Mouse (Mus musculus) CD8-positive naive resting alpha-beta T cell, adult 2 months (primary cell): Measurements from ENCODE around the gene Maged2.
"Not testable (repeated sequence)": the region's sequence is repeated elsewhere in the genome, so short reads cannot be mapped to it uniquely, and the experiment has no call there.

Experiments used
- DNase-seq, 2 experiments: peaks; one replicate each; pipeline ENCODE4 v3.0.0; 2022; ENCODE audit warnings: low read depth in 2 of 2, low spot score in 2 of 2

The Maged2 gene

GRCm38 (mm10) chrX:150814139-150814469 lies at the start of gene Maged2:
TSS of gene Maged2 (minus strand) at chrX:150814345.
- no peak for DNase-seq

- no peak for DNase-seq
These were observed 34.1 kb upstream of the Maged2 start for GRCm38 (mm10) chrX:150848230-150848629.

DNA sequence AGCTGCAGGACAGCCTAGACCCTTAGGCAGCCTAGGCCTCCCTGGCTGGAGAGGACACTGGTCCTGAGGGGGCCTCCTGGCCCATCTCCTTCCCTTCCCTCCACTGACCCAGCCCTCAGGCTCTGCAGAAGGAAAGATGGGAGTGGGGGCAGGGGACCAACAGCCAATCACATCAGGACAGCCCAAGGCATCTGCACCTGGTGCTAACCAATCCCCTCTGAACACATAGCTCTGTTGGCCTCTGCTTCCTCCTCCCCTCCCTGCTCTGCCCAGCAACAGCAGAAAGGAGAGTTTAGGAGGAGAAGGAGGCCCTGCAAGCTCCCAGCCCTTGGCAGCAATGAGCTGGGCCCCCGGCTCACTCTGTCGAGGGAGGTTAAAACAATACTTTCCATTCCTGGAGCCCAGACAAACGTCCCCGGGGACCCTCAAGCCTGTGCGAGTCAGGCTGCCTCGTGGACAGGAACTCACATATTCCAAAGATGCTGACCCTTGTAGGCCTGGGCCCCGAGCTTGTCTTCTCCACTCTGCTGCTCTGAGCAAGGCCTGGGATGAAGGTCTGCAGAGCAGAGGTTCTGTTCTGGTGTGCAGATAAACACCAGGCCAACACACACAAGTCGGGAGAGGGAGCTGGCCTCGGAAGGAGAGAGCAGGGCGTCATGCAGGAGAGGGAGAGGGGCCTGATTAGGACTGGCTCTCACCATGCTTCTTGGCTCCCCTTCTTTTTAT lies 31.5 kb upstream of the Maged2 start:
- not testable (repeated sequence) for DNase-seq

GRCm38 (mm10) chrX:150843257-150843656 lies 29.1 kb upstream of the Maged2 start:
- not testable (repeated sequence) for DNase-seq

GRCm38 (mm10) chrX:150830297-150830696 lies 16.2 kb upstream of the Maged2 start:
- no peak for DNase-seq

DNA sequence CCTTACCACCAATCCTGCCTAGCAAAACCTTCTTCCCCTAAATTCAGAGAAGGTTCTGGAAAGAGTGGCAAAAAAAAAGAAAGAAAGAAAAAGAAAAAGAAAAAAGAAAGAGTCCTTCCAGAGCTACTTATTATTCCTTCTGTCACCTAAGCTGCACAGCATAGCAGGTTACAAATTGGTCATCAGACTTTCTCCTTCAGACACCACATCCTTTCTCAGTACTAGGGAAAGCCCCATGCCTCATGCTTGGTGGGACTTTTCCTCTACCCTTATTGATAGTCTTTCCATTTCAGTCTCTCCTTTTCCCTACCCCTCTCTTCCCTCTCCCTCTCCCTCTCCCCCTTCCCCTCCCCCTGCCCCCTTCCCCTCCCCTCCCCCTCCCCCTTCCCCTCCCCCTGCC lies 3.1 kb upstream of the Maged2 start:
- DNase-seq: no peak

DNA sequence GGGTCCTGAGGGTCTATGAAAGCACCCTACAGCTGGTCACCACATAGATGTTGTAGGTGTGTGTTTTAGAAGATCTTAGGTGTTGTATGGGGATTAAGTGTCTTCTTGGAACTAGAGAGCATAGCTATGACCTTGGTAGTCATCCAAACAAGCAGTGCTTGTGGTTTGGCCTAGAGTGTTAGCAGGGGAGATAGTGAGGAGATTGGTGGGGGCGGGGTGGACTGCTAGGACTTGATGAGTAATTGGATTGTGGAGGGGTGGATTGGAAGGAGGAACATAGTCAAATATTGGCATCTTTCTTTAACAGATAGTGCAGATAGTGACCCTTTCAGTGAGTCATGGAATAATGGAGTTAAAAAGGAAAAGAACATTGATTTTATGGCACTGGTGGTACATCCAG lies 1.5 kb upstream of the Maged2 start:
- DNase-seq: no peak

DNA sequence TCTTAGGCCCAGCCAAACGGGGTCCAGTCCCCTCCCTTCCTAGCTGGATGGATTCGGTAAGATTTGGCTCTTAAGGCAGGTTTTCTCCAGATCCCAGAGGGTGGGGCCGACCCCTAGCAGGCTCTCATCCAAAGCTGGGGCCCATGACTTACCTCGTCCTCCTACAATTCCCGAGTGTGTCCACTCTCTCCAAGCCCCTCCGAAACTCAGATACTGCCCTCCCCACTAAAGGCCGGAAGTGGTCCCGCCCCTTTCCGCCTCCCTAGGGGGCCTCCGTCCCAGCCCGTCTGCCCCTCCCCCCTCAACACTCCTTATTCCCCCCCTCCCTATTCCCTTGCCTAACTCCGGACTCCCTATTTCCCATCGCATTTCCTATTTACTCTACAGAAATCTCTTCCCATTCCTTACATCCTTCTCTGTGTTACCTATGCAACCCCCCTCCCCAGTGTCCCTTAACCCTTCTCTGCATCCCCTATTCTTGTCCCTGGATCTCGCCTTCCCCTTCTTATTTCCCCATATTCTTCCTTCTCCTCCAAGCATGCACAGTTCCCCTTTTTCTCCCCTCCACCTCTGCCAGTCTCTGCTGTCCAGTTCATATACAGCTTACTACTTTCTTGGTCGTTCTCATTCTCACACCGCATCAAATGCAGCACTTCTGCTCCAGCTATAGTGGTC lies 544 bp downstream of the Maged2 start:
- DNase-seq: no peak

DNA sequence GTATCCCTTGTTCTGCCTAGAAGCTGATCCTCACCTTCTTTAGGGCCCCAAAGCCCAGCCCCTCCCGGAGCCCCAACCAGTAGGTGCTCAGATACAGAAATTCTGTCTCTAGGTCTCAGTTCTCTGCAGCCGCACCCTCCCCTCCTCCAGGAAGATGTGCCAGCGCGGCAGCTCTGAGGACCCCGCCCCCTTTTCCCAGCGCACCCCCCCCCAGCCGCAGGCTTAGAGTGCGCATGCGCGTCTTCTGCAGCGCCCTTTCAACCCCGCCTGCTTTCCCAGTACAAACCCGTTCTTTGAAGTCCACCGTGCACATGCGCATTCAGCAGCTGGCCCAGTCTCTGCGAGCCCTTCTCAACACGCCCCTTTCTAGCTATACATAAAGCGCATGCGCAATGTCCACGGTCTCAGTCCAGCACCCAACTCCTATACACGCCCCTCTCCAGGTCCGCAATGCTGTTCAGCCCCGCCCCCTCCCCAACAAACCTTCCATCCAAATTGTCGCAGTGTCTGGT lies 1.3 kb downstream of the Maged2 start:
- DNase-seq: peak; percentile 57 to 68

GRCm38 (mm10) chrX:150800987-150801386 lies 13.2 kb downstream of the Maged2 start:
- DNase-seq: not testable (repeated sequence)

DNA sequence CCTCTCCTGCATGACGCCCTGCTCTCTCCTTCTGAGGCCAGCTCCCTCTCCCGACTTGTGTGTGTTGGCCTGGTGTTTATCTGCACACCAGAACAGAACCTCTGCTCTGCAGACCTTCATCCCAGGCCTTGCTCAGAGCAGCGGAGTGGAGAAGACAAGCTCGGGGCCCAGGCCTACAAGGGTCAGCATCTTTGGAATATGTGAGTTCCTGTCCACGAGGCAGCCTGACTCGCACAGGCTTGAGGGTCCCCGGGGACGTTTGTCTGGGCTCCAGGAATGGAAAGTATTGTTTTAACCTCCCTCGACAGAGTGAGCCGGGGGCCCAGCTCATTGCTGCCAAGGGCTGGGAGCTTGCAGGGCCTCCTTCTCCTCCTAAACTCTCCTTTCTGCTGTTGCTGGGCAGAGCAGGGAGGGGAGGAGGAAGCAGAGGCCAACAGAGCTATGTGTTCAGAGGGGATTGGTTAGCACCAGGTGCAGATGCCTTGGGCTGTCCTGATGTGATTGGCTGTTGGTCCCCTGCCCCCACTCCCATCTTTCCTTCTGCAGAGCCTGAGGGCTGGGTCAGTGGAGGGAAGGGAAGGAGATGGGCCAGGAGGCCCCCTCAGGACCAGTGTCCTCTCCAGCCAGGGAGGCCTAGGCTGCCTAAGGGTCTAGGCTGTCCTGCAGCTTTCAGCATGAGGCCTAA lies 15.5 kb downstream of the Maged2 start:
- not testable (repeated sequence) for DNase-seq
